Mouse (Mus musculus) erythroblast, embryonic 14.5 days (primary cell): Measurements from ENCODE around the gene Btbd8.

Experiments used
- GATA1 ChIP-seq: IDR thresholded peaks from 2 replicates; pipeline ENCODE4 v1.6.1; 2012; ENCODE audit warnings: low read length, inconsistent platforms, mixed read lengths
- TAL1 ChIP-seq: IDR thresholded peaks from 3 replicates; pipeline ENCODE4 v1.6.1; 2012; ENCODE audit warnings: low read length, inconsistent platforms, mixed read lengths

GRCm38 (mm10) chr5:107402436-107402835 lies 35.4 kb upstream of the Btbd8 start, which contains the start of gene Ephx4:
- TF ChIP-seq GATA1 (no peak), TAL1 (no peak)
